Mouse (Mus musculus): ENCODE measurements around the gene Mphosph10.

DNA sequence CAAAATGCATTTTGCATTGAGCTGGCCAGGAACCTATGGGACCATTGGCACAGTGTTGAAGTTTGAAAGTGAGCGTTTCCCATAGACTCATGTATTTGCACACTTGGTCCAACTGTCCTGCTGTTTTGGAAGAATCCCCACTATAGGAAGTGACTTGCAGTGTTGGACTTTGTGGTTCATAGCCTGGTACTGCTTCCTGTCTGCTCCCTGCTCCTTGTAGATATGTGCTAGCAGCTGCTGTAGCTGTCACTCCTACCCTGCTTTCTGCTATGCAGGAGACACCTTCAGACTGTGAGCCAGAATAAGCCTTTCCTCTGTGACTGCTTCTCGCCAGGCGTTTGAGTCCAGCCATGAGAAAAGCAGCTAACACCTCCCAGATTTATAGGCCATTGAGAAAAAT, 60.8 kb downstream of the Mphosph10 start:
- TF ChIP-seq POLR2A (IDR thresholded peaks at IDR 0.05; ENCODE audit: low read depth, low read length) (no peak), CTCF (IDR thresholded peaks at IDR 0.05; ENCODE audit: extremely low read depth, insufficient read length, insufficient replicate concordance, low read depth, low read length) (no peak)
